Mouse (Mus musculus) forebrain, postnatal 0 days (tissue): ENCODE results near the gene Trpm5. TPM values are rescaled to one million over a fixed set of nuclear protein-coding genes. Genes with fewer than 3 reads are reported as not detected.

Source experiments
- ATAC-seq: fragments of 200-750 bp; cut with Nextera tagmentation; 2 replicates; pipeline ENCODE4 v1.8.0; 2017; ENCODE audit warnings: mild to moderate bottlenecking, moderate library complexity
- DNase-seq: peaks from one replicate; pipeline ENCODE4 v3.0.0-alpha.2; 2015
- H3K27ac ChIP-seq: fragments of 300-500 bp; sonication (generic); 2 replicates; pipeline ENCODE4 v1.5.1; 2014; ENCODE audit warnings: low read depth, mild to moderate bottlenecking, antibody characterized with exemption, low read length, moderate library complexity, mixed read lengths
- H3K27me3 ChIP-seq: fragments of 300-500 bp; sonication (generic); 2 replicates; pipeline ENCODE4 v1.6.1; 2014; ENCODE audit warnings: mild to moderate bottlenecking, low read length, mixed read lengths; ENCODE audit not compliant: insufficient read depth
- H3K36me3 ChIP-seq: fragments of 300-500 bp; sonication (generic); 2 replicates; pipeline ENCODE4 v1.6.1; 2014; ENCODE audit warnings: mild to moderate bottlenecking, moderate library complexity; ENCODE audit not compliant: insufficient read depth
- H3K4me1 ChIP-seq: fragments of 300-500 bp; sonication (generic); 2 replicates; pipeline ENCODE4 v1.6.1; 2014; ENCODE audit warnings: antibody characterized with exemption; ENCODE audit not compliant: insufficient read depth
- H3K4me2 ChIP-seq: fragments of 300-500 bp; sonication (generic); 2 replicates; pipeline ENCODE4 v1.6.1; 2014; ENCODE audit warnings: low read depth, mild to moderate bottlenecking, moderate library complexity
- H3K4me3 ChIP-seq: fragments of 300-500 bp; sonication (generic); 2 replicates; pipeline ENCODE4 v1.5.1; 2014; ENCODE audit warnings: low read depth, low read length, mixed read lengths
- H3K9ac ChIP-seq: fragments of 300-500 bp; sonication (generic); 2 replicates; pipeline ENCODE4 v1.6.1; 2014; ENCODE audit warnings: mild to moderate bottlenecking
- H3K9me3 ChIP-seq: fragments of 300-500 bp; sonication (generic); 2 replicates; pipeline ENCODE4 v1.6.1; 2016; ENCODE audit warnings: low read length
- CTCF ChIP-seq: sonication (generic); IDR thresholded peaks from 2 replicates; pipeline ENCODE4 v1.5.1; 2016; ENCODE audit warnings: antibody characterized with exemption, control low read depth, low read depth
- WGBS: fragments of 180-500 bp; shearing (Covaris S2); extraction: QIAGEN DNeasy Blood & Tissue Kit; methylation state at CpG from one replicate; pipeline ENCODE4 v1.1.7; 2014; 5-methylcytosine and 5-hydroxymethylcytosine counted together
- polyA plus RNA-seq: library from polyadenylated mRNA; unstranded; fragments of >200 nt; fragmentation: Nextera tagmentation; extraction: Ambion mirVana; gene quantifications from 2 replicates; pipeline ENCODE4 v1.2.1, GENCODE M21; 2015
- total RNA-seq: library from RNA; depleted of rRNA; stranded (reverse); fragments of >200 nt; gene quantifications from 2 replicates; pipeline ENCODE4 v1.2.3, GENCODE M21; 2014

Trpm5 gene
- total and polyA plus RNA-seq, 2 experiments from 2014 or later, result 1.1 to 1.3 TPM

DNA sequence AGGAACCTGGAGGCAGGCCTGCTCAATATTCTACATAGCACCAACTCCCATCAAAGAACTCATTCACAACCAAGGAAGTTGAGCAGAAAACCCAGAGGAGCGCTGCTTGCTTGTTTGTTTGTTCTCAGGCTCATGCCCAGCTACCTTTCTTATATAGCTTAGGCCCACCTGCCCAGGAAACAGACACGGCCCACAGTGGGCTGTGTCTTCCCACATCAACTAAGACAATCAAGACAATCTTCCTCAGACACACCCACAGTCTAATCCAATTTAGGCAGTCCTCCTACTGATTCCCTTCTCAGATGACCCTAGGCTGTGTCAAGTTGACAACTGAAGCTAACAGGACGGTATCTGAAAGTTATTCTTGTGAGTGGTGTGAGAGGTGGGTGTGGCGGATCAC is 11.6 kb upstream of the Trpm5 start, which contains the start of gene Kcnq1:
Kcnq1 (plus strand) TSS at position 301 of the 400 bp plus-strand sequence.
- H3K36me3 ChIP-seq, result no peaks in the 10 kb centered on the region
- no peak within 1 kb of the TSS for H3K27ac ChIP-seq
- 68% methylated on average over 4 of the region's 4 CpGs for WGBS
- 0 out of 2 replicates have a peak within 1 kb of the TSS, but pooled peaks have one; percentile 22 for H3K9ac ChIP-seq
- peak within 1 kb of the TSS; percentile 56 for H3K4me2 ChIP-seq
- no peaks in the 10 kb centered on the region for H3K4me1 ChIP-seq
- peaks cover 35% of the 10 kb centered on the region for H3K27me3 ChIP-seq
- peak within 1 kb of the TSS; percentile 31 for H3K4me3 ChIP-seq
- no peaks in the 10 kb centered on the region for H3K9me3 ChIP-seq
- DNase-seq, result no peak
- TF ChIP-seq CTCF, result no peak
- ATAC-seq, result no peak

DNA sequence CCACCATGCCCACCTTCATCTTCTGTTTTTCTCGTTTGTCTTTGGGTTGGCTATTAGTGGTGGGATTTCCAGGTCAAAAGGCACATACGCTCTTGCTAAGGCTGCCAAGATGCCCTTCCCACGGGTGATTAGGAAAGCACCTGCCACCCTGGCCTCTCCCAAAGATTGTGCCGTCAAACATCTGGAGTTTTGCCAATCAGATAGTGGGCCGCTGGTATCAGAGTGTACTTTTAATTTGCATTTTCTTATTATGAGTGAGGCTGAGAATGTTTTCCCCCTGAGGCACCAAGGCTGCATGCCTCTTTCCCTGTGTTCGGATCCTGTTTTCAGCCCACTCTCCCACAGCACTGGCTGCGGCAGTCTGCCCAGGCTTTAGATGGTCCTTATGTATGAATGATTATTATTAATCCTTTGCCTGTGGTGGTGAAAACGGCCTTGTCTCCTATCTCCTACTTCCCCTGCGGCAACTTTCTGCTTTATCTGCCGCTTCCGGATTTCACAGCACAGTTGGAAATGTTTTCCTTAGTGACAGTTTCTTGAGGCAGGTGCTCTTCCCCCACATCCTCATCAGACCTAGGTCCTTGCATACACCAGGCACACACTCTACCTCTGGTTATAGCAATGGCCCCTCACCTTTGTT is 10.9 kb upstream of the Trpm5 start:
- no peak for TF ChIP-seq CTCF
- H3K9me3 ChIP-seq, result no peaks in the 10 kb centered on the region
- DNase-seq (no peak), ATAC-seq (no peak)
- H3K4me3 ChIP-seq, result no peak overlapping the region
- H3K27ac ChIP-seq, result no peak overlapping the region
- 67% methylated on average over 11 of the region's 11 CpGs for WGBS
- H3K4me1 ChIP-seq, result no peaks in the 10 kb centered on the region
- H3K9ac ChIP-seq, result no peak overlapping the region
- peaks cover 35% of the 10 kb centered on the region for H3K27me3 ChIP-seq
- H3K36me3 ChIP-seq, result no peaks in the 10 kb centered on the region
- no peak overlapping the region for H3K4me2 ChIP-seq

DNA sequence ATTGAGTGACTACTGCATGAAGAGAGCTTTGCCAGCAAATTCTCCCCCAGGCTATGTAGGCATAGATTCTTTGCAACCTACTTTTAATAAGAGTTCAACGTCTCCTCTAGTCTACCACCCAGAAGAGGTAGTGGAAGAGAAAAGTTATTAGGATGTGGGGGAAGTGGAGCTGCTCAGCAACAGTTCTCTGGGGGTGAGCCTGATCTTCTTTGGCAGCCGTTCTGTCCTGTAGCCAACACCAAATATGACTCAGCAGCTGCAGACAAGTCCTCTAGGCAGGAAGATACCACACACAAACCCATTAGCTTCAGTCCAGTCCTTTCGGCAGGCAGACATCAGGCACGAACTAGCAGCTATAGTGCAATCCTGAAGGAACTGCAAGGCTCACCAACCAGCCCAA is 6.3 kb upstream of the Trpm5 start:
- no peaks in the 10 kb centered on the region for H3K9me3 ChIP-seq
- no peak overlapping the region for H3K4me3 ChIP-seq
- no peak overlapping the region for H3K27ac ChIP-seq
- no peaks in the 10 kb centered on the region for H3K4me1 ChIP-seq
- no peaks in the 10 kb centered on the region for H3K36me3 ChIP-seq
- H3K27me3 ChIP-seq, result peaks cover 1% of the 10 kb centered on the region; the same call in 1 of the 2 replicates
- WGBS, result 81% methylated on average over 4 of the region's 4 CpGs
- H3K4me2 ChIP-seq, result no peak overlapping the region
- H3K9ac ChIP-seq, result no peak overlapping the region
- no peak for ATAC-seq
- no peak for DNase-seq
- no peak for TF ChIP-seq CTCF

DNA sequence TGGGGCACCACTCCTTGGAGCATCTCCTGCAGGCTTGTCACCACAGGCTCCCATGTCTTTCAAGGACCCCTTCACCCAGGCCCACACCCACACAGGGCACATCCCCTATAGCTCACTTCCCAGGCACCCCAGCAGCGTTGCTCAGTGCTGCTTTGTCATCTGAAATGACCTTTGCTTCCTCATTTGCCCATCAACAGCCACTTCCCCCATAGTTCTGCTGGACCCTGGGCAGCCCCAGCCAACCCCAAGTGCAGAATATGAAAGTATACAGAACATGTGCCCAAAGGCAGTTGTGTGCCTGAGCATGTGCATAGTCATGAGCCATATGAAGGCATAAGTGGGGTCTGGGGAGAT is 1.1 kb upstream of the Trpm5 start:
- Histone ChIP-seq H3K27ac (no peak overlapping the region), H3K36me3 (no peaks in the 10 kb centered on the region), H3K9ac (no peak overlapping the region), H3K4me1 (no peaks in the 10 kb centered on the region), H3K9me3 (no peaks in the 10 kb centered on the region), H3K4me3 (no peak overlapping the region), H3K27me3 (no peaks in the 10 kb centered on the region), H3K4me2 (no peak overlapping the region)
- TF ChIP-seq CTCF, result no peak
- ATAC-seq, result no peak
- DNase-seq, result no peak
- 39% methylated on average over 1 of the region's 1 CpGs for WGBS

DNA sequence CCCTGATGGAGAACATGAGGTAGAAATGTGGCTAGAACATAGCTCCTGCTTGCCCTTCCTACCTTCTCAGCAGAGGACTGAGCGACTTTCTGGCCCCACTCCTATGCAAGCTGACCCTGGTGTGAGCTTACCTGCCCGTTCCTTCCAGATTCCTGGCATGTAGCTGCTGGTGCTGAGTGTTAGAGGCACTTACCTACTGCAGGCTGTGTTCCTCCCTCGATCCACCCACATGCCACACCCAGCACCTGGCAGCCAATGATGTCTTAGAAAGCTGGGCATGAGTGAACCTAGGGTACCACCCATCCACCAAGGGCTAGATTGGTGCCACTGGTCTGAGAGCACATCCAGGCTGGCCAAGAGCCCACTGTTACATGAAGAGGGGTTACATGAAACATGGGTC is 595 bp downstream of the Trpm5 start:
- Histone ChIP-seq H3K4me2 (no peak overlapping the region), H3K9me3 (no peaks in the 10 kb centered on the region), H3K27me3 (no peaks in the 10 kb centered on the region), H3K27ac (no peak overlapping the region), H3K36me3 (no peaks in the 10 kb centered on the region), H3K9ac (no peak overlapping the region), H3K4me3 (no peak overlapping the region), H3K4me1 (no peaks in the 10 kb centered on the region)
- DNase-seq, result no peak
- no peak for ATAC-seq
- no peak for TF ChIP-seq CTCF
- WGBS, result 70% methylated on average over 3 of the region's 3 CpGs

DNA sequence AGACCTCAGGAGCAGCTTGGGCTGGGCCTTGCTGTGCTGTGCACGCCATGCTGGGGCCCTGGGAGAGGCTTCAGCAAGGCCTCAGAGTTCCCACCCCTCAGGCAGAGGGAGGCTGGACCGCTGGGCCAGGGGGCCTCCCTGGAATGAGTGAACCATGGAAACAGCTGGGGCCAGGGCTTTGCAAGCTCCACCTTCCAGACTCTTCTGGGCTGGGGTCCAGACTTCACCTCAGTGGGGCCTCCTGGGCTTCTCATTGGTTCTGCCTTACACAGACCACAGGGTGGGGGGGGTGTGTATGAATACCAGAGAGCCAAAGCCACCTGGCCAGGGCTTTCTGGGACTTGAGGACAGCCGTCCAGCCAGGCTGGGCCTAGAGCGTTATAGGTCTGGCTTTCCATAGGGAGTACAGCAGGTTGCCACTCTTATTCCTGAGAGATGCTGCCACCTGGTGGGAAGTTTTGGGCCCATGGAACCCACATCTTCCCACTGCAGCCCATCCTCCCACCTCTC is 7.3 kb downstream of the Trpm5 start:
- Histone ChIP-seq H3K9me3 (no peaks in the 10 kb centered on the region), H3K4me3 (no peak overlapping the region), H3K9ac (no peak overlapping the region), H3K36me3 (no peaks in the 10 kb centered on the region), H3K27me3 (no peaks in the 10 kb centered on the region), H3K4me1 (no peaks in the 10 kb centered on the region), H3K27ac (no peak overlapping the region), H3K4me2 (no peak overlapping the region)
- ATAC-seq (no peak), DNase-seq (peak; percentile 31)
- 41% methylated on average over 4 of the region's 4 CpGs for WGBS
- peak; percentile 61 for TF ChIP-seq CTCF

DNA sequence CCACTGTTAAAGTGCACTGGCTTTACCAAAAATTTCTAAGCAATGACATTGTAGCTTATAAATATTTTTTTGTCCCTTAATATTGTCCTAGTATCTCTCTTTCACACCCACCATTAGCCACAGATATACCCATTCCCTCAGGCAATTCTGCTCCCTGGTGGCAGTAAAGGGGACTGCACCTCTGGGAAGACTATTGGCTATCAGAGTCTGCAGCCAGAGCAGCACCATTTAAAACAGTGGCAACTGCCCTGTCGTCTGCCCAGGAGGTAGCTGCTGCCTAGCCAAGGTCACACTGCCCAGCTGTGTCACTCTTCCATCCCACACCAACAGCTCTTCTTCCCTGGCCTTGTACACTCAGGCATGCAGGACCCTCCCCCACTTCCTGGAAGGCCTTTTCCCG is 8.1 kb downstream of the Trpm5 start:
- H3K36me3 ChIP-seq, result no peaks in the 10 kb centered on the region
- H3K4me2 ChIP-seq, result no peak overlapping the region
- no peak overlapping the region for H3K9ac ChIP-seq
- H3K27me3 ChIP-seq, result no peaks in the 10 kb centered on the region
- peak; percentile 30 for DNase-seq
- no peak overlapping the region for H3K4me3 ChIP-seq
- H3K4me1 ChIP-seq, result no peaks in the 10 kb centered on the region
- H3K9me3 ChIP-seq, result no peaks in the 10 kb centered on the region
- WGBS, result 50% methylated on average over 2 of the region's 2 CpGs
- H3K27ac ChIP-seq, result no peak overlapping the region
- peak; percentile 76 for TF ChIP-seq CTCF
- ATAC-seq, result no peak; the same call in 1 of the 2 replicates
